Mouse (Mus musculus) liver, adult 2 months (tissue): ENCODE measurements around the gene Tns4.

Experiments
- CTCF ChIP-seq: fragments of 200-500 bp; IDR thresholded peaks from 2 replicates; pipeline ENCODE4 v1.5.1; 2011; ENCODE audit warnings: low read depth, low read length, control low read depth
- POLR2A ChIP-seq: fragments of 200-500 bp; IDR thresholded peaks from 2 replicates; pipeline ENCODE4 v1.6.1; 2011; ENCODE audit warnings: low read length, control low read depth; ENCODE audit not compliant: insufficient read depth; ENCODE audit errors: extremely low read depth

GRCm38 (mm10) chr11:99117907-99118306 lies 28.8 kb upstream of the Tns4 start:
- TF ChIP-seq CTCF (no peak), POLR2A (no peak)
